Mouse (Mus musculus): ENCODE measurements at regions not wholly inside any gene's neighbourhood (a gene's known extent, or its start where the extent isn't known, plus 50 kb on each side); places are given as distances from the start of the nearest gene placed in this dataset.

GRCm38 (mm10) chr7:74690706-74691105, 136.1 kb upstream of the Slco3a1 start:
- DNase-seq (ENCODE audit: low spot score in 2 of 2) = no peak

- DNase-seq (ENCODE audit: low spot score in 2 of 2) = no peak
Measured at GRCm38 (mm10) chr7:74688116-74688702, 133.6 kb upstream of the Slco3a1 start.

- DNase-seq (ENCODE audit: low spot score in 2 of 2) = no peak
Measured at GRCm38 (mm10) chr7:74687303-74688115, 132.9 kb upstream of the Slco3a1 start.

- peak in 1 of 2 experiments; percentile 3 for DNase-seq (ENCODE audit: low spot score in 2 of 2)
Measured at GRCm38 (mm10) chr7:74683979-74684378, 129.4 kb upstream of the Slco3a1 start.

- no peak for DNase-seq (ENCODE audit: low spot score in 2 of 2)
Measured at GRCm38 (mm10) chr7:74673626-74674295, 119.2 kb upstream of the Slco3a1 start.

- DNase-seq (ENCODE audit: low spot score in 2 of 2) = no peak
Measured at GRCm38 (mm10) chr7:74669110-74669509, 114.5 kb upstream of the Slco3a1 start.

- no peak for DNase-seq (ENCODE audit: low spot score in 2 of 2)
Measured at GRCm38 (mm10) chr7:74667106-74667505, 112.5 kb upstream of the Slco3a1 start.

- DNase-seq (ENCODE audit: low spot score in 2 of 2) = no peak
Measured at GRCm38 (mm10) chr7:74663820-74664219, 109.2 kb upstream of the Slco3a1 start.

- no peak for DNase-seq (ENCODE audit: low spot score in 2 of 2)
Measured at GRCm38 (mm10) chr7:74647310-74647709, 92.7 kb upstream of the Slco3a1 start.

GRCm38 (mm10) chr7:74640171-74640570, 85.6 kb upstream of the Slco3a1 start:
- DNase-seq (ENCODE audit: low spot score in 2 of 2) = no peak

GRCm38 (mm10) chr7:74632217-74632616, 77.6 kb upstream of the Slco3a1 start:
- DNase-seq (ENCODE audit: low spot score in 2 of 2) = no peak

GRCm38 (mm10) chr7:74628799-74629468, 74.4 kb upstream of the Slco3a1 start:
- no peak for DNase-seq (ENCODE audit: low spot score in 2 of 2)
